Mouse (Mus musculus): ENCODE results near the gene Rab11fip3. TPM values are rescaled to one million over a fixed set of nuclear protein-coding genes. Genes with fewer than 3 reads are reported as not detected.
"Not testable (repeated sequence)": the region's sequence is repeated elsewhere in the genome, so short reads cannot be mapped to it uniquely, and the experiment has no call there.

Rab11fip3 gene
- polyA plus RNA-seq (2016; fragmentation: Nextera tagmentation; extraction: Ambion mirVana) = 39.3 and 39.8 TPM in 2 replicates

GRCm38 (mm10) chr17:26068831-26069739, at the start of gene Rab11fip3:
Rab11fip3 (minus strand) TSS chr17:26069555.
- Histone ChIP-seq H3K36me3 (replicated peaks) (peaks cover 13% of the 10 kb centered on the region), H3K27ac (peak within 1 kb of the TSS; percentile 91), H3K9me3 (no peaks in the 10 kb centered on the region), H3K4me3 (replicated peaks) (peak within 1 kb of the TSS; percentile 65), H3K9ac (peak within 1 kb of the TSS; percentile 90), H3K4me2 (peak within 1 kb of the TSS; percentile 100), H3K4me1 (peaks cover 50% of the 10 kb centered on the region), H3K27me3 (peaks cover 15% of the 10 kb centered on the region)
- ATAC-seq (ENCODE audit: low FRiP score) = peak; percentile 95
- WGBS = under 1% methylated on average over 90 of the region's 94 CpGs

DNA sequence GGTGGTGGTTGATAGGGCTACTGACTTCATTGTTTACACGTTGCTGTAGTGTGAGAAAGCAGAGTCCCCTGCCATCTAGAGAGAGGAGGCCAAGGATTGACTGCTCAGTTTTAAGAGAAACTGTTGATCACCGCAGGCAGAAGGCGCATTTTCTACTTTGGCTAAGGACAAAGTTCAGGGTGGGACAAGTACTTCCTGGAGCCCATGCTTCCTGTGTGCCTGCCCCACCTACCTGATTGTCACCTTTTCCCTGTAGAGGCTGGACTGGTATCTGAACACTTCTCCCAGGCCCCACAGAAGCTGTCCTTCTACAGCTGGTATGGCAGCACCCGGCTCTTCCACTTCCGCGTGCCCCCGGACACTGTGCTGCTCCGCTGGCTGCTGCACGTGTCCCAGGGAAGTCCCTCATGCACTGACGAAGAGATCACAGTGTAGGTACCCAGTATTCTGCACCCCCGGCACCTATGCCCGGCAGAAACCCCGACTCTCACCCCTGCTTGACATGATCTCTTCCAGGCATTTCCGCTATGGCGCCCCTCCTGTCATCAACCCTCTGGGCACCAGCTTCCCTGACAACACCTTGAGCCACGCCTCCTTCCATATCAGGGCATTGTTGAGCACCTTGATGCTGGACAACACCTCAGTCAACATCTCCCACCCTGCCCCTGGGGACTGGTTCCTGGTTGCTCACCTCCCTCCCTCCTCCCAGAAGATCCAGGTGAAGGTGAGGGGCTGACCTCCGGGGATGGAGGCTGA, 47.3 kb upstream of the Rab11fip3 start:
- no peak for ATAC-seq (ENCODE audit: low FRiP score)
- 84% methylated on average over 17 of the region's 17 CpGs for whole genome bisulfite sequencing
- Histone ChIP-seq H3K4me2 (no peak overlapping the region), H3K27me3 (peaks cover 79% of the 10 kb centered on the region), H3K9me3 (no peaks in the 10 kb centered on the region), H3K4me3 (replicated peaks) (no peak overlapping the region), H3K27ac (no peak overlapping the region), H3K36me3 (replicated peaks) (no peaks in the 10 kb centered on the region), H3K4me1 (peaks cover 9% of the 10 kb centered on the region), H3K9ac (no peak overlapping the region)

- Histone ChIP-seq H3K9me3 (no peaks in the 10 kb centered on the region), H3K9ac (no peak overlapping the region), H3K27ac (no peak overlapping the region), H3K36me3 (replicated peaks) (no peaks in the 10 kb centered on the region), H3K4me1 (peaks cover 14% of the 10 kb centered on the region), H3K4me2 (no peak overlapping the region), H3K27me3 (peaks cover 85% of the 10 kb centered on the region), H3K4me3 (replicated peaks) (no peak overlapping the region)
- no peak for ATAC-seq (ENCODE audit: low FRiP score)
- 50% methylated on average over 3 of the region's 3 CpGs for WGBS
These were observed 46.7 kb upstream of the Rab11fip3 start for GRCm38 (mm10) chr17:26115956-26116487.

- Histone ChIP-seq H3K4me3 (replicated peaks) (no peak overlapping the region), H3K4me2 (no peak overlapping the region), H3K9me3 (no peaks in the 10 kb centered on the region), H3K27me3 (peaks cover 91% of the 10 kb centered on the region), H3K4me1 (peaks cover 20% of the 10 kb centered on the region), H3K27ac (no peak overlapping the region), H3K9ac (no peak overlapping the region; the same call in 1 of the 2 replicates), H3K36me3 (replicated peaks) (no peaks in the 10 kb centered on the region)
- 85% methylated on average over 7 of the region's 7 CpGs for WGBS
- ATAC-seq (ENCODE audit: low FRiP score) = no peak
These were observed 46.0 kb upstream of the Rab11fip3 start for GRCm38 (mm10) chr17:26115205-26115898.

DNA sequence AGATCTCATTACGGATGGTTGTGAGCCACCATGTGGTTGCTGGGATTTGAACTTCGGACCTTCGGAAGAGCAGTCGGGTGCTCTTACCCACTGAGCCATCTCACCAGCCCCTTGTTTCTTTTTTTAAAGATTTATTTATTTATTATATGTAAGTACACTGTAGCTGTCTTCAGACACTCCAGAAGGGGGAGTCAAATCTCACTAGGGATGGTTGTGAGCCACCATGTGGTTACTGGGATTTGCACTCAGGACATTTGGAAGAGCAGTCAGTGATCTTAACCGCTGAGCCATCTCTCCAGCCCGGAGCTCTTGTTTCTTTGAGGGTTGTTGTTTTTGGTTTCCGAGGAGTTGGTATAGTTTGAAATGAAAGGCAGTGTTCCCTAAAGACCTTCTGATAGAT, 45.1 kb upstream of the Rab11fip3 start:
- not testable (repeated sequence) for H3K9me3 ChIP-seq; H3K4me2 ChIP-seq; H3K4me3 ChIP-seq (replicated peaks); H3K9ac ChIP-seq; ATAC-seq (ENCODE audit: low FRiP score); H3K36me3 ChIP-seq (replicated peaks); H3K27ac ChIP-seq
- Histone ChIP-seq H3K4me1 (peaks cover 20% of the 10 kb centered on the region), H3K27me3 (peaks cover 91% of the 10 kb centered on the region)
- 68% methylated on average over 7 of the region's 7 CpGs for WGBS

- H3K4me1 ChIP-seq = peaks cover 20% of the 10 kb centered on the region
- no peaks in the 10 kb centered on the region for H3K36me3 ChIP-seq (replicated peaks)
- no peak overlapping the region for H3K27ac ChIP-seq
- peak overlapping the region; percentile 96 for H3K4me2 ChIP-seq
- H3K9me3 ChIP-seq = no peaks in the 10 kb centered on the region
- H3K27me3 ChIP-seq = peaks cover 87% of the 10 kb centered on the region
- peak overlapping the region; percentile 85 for H3K9ac ChIP-seq
- ATAC-seq (ENCODE audit: low FRiP score) = no peak
- peak overlapping the region; percentile 78 for H3K4me3 ChIP-seq (replicated peaks)
- 8% methylated on average over 8 of the region's 8 CpGs for WGBS
These were observed 44.7 kb upstream of the Rab11fip3 start for GRCm38 (mm10) chr17:26114061-26114460.

DNA sequence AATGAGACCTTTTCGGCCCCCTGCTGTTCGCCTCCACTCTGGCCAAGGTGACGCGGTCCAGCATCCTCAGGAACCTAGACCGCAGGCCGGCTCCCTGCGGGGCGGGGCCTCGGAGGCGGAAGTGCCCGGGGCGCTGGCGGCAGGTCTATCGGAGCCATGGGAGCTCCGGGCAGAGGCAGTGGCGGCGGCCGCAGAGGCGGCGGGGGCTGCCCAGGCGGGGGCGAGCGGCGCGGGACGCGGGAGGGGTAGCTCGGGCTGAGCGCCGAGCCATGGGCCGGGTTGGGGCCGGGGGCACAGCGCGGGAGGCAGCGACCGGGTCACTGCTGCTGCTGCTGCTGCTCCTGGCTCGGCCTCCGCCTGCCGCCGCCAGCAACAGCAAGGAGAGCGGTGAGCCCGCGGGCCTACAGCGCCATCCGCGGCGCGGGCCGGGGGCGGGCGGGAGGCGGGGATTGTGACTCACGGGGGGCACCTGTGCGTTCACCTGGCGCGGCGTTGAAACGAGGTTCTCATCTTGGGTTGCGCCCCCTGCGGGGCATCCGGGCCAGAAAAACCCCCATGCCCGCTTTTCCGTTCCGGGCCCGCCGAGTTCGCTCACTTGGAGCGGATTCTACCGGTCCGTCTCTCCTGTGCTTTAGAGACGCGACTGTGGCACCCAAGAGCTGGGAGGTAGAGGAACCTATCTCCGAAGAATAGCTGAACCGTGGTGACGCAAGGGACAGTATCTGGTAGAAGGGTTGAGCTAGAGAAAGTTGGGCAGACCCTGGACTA, 44.0 kb upstream of the Rab11fip3 start, which contains the start of gene Tmem8:
Gene Tmem8, plus strand, starts transcription at position 119 of the 768 bp plus-strand sequence.
- WGBS = under 1% methylated on average over 59 of the region's 75 CpGs
- no peaks in the 10 kb centered on the region for H3K9me3 ChIP-seq
- H3K36me3 ChIP-seq (replicated peaks) = no peaks in the 10 kb centered on the region
- H3K9ac ChIP-seq = peak within 1 kb of the TSS; percentile 85
- H3K4me1 ChIP-seq = peaks cover 20% of the 10 kb centered on the region
- H3K4me3 ChIP-seq (replicated peaks) = peak within 1 kb of the TSS; percentile 78
- H3K27ac ChIP-seq = no peak within 1 kb of the TSS
- H3K4me2 ChIP-seq = peak within 1 kb of the TSS; percentile 96
- peaks cover 81% of the 10 kb centered on the region for H3K27me3 ChIP-seq
- ATAC-seq (ENCODE audit: low FRiP score) = peak; percentile 77

GRCm38 (mm10) chr17:26112751-26113150, 43.4 kb upstream of the Rab11fip3 start:
- Histone ChIP-seq H3K4me2 (peak overlapping the region; percentile 96), H3K9me3 (no peaks in the 10 kb centered on the region), H3K27me3 (peaks cover 75% of the 10 kb centered on the region), H3K4me3 (replicated peaks) (peak overlapping the region; percentile 78), H3K4me1 (peaks cover 20% of the 10 kb centered on the region), H3K36me3 (replicated peaks) (no peaks in the 10 kb centered on the region), H3K9ac (peak overlapping the region; percentile 85), H3K27ac (no peak overlapping the region)
- 20% methylated on average over 14 of the region's 14 CpGs for WGBS
- ATAC-seq (ENCODE audit: low FRiP score) = peak; percentile 48; the same call in 1 of the 2 replicates

DNA sequence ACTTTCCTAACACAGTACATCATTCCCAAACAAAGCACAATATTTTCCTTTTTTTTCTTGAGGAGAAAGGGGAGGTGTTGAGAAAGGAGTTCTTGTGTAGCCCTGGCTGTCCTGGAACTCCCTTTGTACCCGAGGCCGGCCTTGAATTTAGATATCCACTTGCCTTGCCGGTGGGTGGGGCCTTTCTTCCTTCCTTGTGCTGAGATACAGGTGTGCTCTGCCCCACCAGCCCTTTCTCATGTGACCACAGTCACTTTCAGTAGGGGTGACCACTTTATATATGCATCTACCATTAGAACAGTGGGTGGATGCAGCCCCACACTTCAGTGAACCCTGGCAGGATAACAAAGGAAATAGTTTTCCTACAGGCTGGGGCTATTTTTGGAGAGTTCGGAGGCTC, 42.4 kb upstream of the Rab11fip3 start:
- no peaks in the 10 kb centered on the region for H3K36me3 ChIP-seq (replicated peaks)
- H3K4me3 ChIP-seq (replicated peaks) = no peak overlapping the region
- H3K27me3 ChIP-seq = peaks cover 66% of the 10 kb centered on the region
- no peaks in the 10 kb centered on the region for H3K9me3 ChIP-seq
- no peak overlapping the region for H3K27ac ChIP-seq
- H3K9ac ChIP-seq = no peak overlapping the region
- ATAC-seq (ENCODE audit: low FRiP score) = no peak
- H3K4me1 ChIP-seq = peaks cover 20% of the 10 kb centered on the region
- no peak overlapping the region for H3K4me2 ChIP-seq
- WGBS = 24% methylated on average over 4 of the region's 4 CpGs

DNA sequence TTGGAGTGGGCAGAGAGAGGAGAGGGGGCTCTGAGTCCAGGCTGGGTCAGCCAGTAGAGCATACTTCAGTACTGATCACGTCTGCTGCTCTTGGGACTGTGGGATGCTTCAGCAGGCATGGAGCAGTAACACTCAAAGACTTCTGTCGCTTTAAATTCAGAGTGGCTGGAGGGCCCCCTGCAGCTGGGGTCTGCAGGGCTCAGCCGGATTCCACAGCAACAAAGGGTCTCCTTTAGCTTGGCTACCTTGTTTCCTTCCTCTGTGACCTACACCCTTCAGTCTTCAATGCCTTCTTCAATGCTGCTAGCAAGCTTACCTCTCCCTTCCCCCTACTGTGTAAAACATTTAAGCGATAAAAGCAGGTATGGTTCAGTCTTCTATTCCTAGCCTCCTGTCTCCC, 41.7 kb upstream of the Rab11fip3 start:
- H3K27ac ChIP-seq = no peak overlapping the region
- H3K4me3 ChIP-seq (replicated peaks) = no peak overlapping the region
- H3K9ac ChIP-seq = no peak overlapping the region
- H3K36me3 ChIP-seq (replicated peaks) = no peaks in the 10 kb centered on the region
- H3K4me1 ChIP-seq = peaks cover 20% of the 10 kb centered on the region
- no peaks in the 10 kb centered on the region for H3K9me3 ChIP-seq
- no peak overlapping the region for H3K4me2 ChIP-seq
- H3K27me3 ChIP-seq = peaks cover 59% of the 10 kb centered on the region
- 6% methylated on average over 4 of the region's 4 CpGs for WGBS
- ATAC-seq (ENCODE audit: low FRiP score) = no peak

GRCm38 (mm10) chr17:26110156-26110555, 40.8 kb upstream of the Rab11fip3 start:
- WGBS = 12% methylated on average over 4 of the region's 4 CpGs

More at GRCm38 (mm10) chr17:26110156-26110555, 40.8 kb upstream of the Rab11fip3 start:
- no peak for ATAC-seq (ENCODE audit: low FRiP score)
- H3K36me3 ChIP-seq (replicated peaks) = no peaks in the 10 kb centered on the region
- H3K4me1 ChIP-seq = peaks cover 20% of the 10 kb centered on the region
- H3K4me3 ChIP-seq (replicated peaks) = no peak overlapping the region
- no peak overlapping the region for H3K27ac ChIP-seq
- H3K4me2 ChIP-seq = no peak overlapping the region
- H3K9ac ChIP-seq = no peak overlapping the region
- peaks cover 50% of the 10 kb centered on the region for H3K27me3 ChIP-seq
- no peaks in the 10 kb centered on the region for H3K9me3 ChIP-seq

Measured in forebrain, embryonic 12.5 days (tissue).